Mouse (Mus musculus): ENCODE measurements at regions not wholly inside any gene's neighbourhood (a gene's known extent, or its start where the extent isn't known, plus 50 kb on each side); places are given as distances from the start of the nearest gene placed in this dataset.

GRCm38 (mm10) chr5:47185868-47186267, 797.1 kb upstream of the Slit2 start:
- no peak overlapping the region for H3K27ac ChIP-seq (ENCODE audit: insufficient read depth, low read depth, low read length)
- TF ChIP-seq CTCF (IDR thresholded peaks at IDR 0.05; ENCODE audit: low read depth, low read length) (no peak), POLR2A (IDR thresholded peaks at IDR 0.05; ENCODE audit: borderline replicate concordance, low read depth, low read length) (no peak)

GRCm38 (mm10) chr5:47202164-47202914, 780.6 kb upstream of the Slit2 start:
- Histone ChIP-seq H3K4me1 (ENCODE audit: control insufficient read depth, insufficient read depth, low read length) (no peaks in the 10 kb centered on the region), H3K27ac (ENCODE audit: insufficient read depth, low read depth, low read length) (no peak overlapping the region), H3K4me3 (ENCODE audit: insufficient read depth, low read length) (no peak overlapping the region)
- TF ChIP-seq CTCF (IDR thresholded peaks at IDR 0.05; ENCODE audit: low read depth, low read length) (no peak), POLR2A (IDR thresholded peaks at IDR 0.05; ENCODE audit: borderline replicate concordance, low read depth, low read length) (no peak)

More at GRCm38 (mm10) chr5:47185868-47186267, 797.1 kb upstream of the Slit2 start:
- Histone ChIP-seq H3K4me1 (ENCODE audit: control insufficient read depth, insufficient read depth, low read length) (no peaks in the 10 kb centered on the region), H3K4me3 (ENCODE audit: insufficient read depth, low read length) (no peak overlapping the region)

GRCm38 (mm10) chr5:47202915-47203296, 780.0 kb upstream of the Slit2 start:
- TF ChIP-seq CTCF (IDR thresholded peaks at IDR 0.05; ENCODE audit: low read depth, low read length) (no peak), POLR2A (IDR thresholded peaks at IDR 0.05; ENCODE audit: borderline replicate concordance, low read depth, low read length) (no peak)
- Histone ChIP-seq H3K27ac (ENCODE audit: insufficient read depth, low read depth, low read length) (no peak overlapping the region), H3K4me3 (ENCODE audit: insufficient read depth, low read length) (no peak overlapping the region), H3K4me1 (ENCODE audit: control insufficient read depth, insufficient read depth, low read length) (no peaks in the 10 kb centered on the region)

GRCm38 (mm10) chr5:47210542-47210941, 772.4 kb upstream of the Slit2 start:
- H3K27ac ChIP-seq (ENCODE audit: insufficient read depth, low read depth, low read length): no peak overlapping the region
- no peak overlapping the region for H3K4me3 ChIP-seq (ENCODE audit: insufficient read depth, low read length)
- no peaks in the 10 kb centered on the region for H3K4me1 ChIP-seq (ENCODE audit: control insufficient read depth, insufficient read depth, low read length)
- TF ChIP-seq POLR2A (IDR thresholded peaks at IDR 0.05; ENCODE audit: borderline replicate concordance, low read depth, low read length) (no peak), CTCF (IDR thresholded peaks at IDR 0.05; ENCODE audit: low read depth, low read length) (no peak)

- Histone ChIP-seq H3K4me1 (ENCODE audit: control insufficient read depth, insufficient read depth, low read length) (no peaks in the 10 kb centered on the region), H3K27ac (ENCODE audit: insufficient read depth, low read depth, low read length) (no peak overlapping the region), H3K4me3 (ENCODE audit: insufficient read depth, low read length) (no peak overlapping the region)
- TF ChIP-seq CTCF (IDR thresholded peaks at IDR 0.05; ENCODE audit: low read depth, low read length) (no peak), POLR2A (IDR thresholded peaks at IDR 0.05; ENCODE audit: borderline replicate concordance, low read depth, low read length) (no peak)
Observed at GRCm38 (mm10) chr5:47215421-47215820, 767.5 kb upstream of the Slit2 start.

GRCm38 (mm10) chr5:47225247-47225646, 757.7 kb upstream of the Slit2 start:
- TF ChIP-seq POLR2A (IDR thresholded peaks at IDR 0.05; ENCODE audit: borderline replicate concordance, low read depth, low read length): no peak
- no peak for TF ChIP-seq CTCF (IDR thresholded peaks at IDR 0.05; ENCODE audit: low read depth, low read length)
- no peak overlapping the region for H3K27ac ChIP-seq (ENCODE audit: insufficient read depth, low read depth, low read length)
- H3K4me3 ChIP-seq (ENCODE audit: insufficient read depth, low read length): no peak overlapping the region

GRCm38 (mm10) chr5:47236094-47236493, 746.8 kb upstream of the Slit2 start:
- TF ChIP-seq POLR2A (IDR thresholded peaks at IDR 0.05; ENCODE audit: borderline replicate concordance, low read depth, low read length) (no peak), CTCF (IDR thresholded peaks at IDR 0.05; ENCODE audit: low read depth, low read length) (no peak)
- Histone ChIP-seq H3K4me1 (ENCODE audit: control insufficient read depth, insufficient read depth, low read length) (no peaks in the 10 kb centered on the region), H3K4me3 (ENCODE audit: insufficient read depth, low read length) (no peak overlapping the region), H3K27ac (ENCODE audit: insufficient read depth, low read depth, low read length) (no peak overlapping the region)

More at GRCm38 (mm10) chr5:47225247-47225646, 757.7 kb upstream of the Slit2 start:
- no peaks in the 10 kb centered on the region for H3K4me1 ChIP-seq (ENCODE audit: control insufficient read depth, insufficient read depth, low read length)

GRCm38 (mm10) chr5:47240060-47240459, 742.9 kb upstream of the Slit2 start:
- Histone ChIP-seq H3K27ac (ENCODE audit: insufficient read depth, low read depth, low read length) (no peak overlapping the region), H3K4me1 (ENCODE audit: control insufficient read depth, insufficient read depth, low read length) (no peaks in the 10 kb centered on the region), H3K4me3 (ENCODE audit: insufficient read depth, low read length) (no peak overlapping the region)
- TF ChIP-seq CTCF (IDR thresholded peaks at IDR 0.05; ENCODE audit: low read depth, low read length) (no peak), POLR2A (IDR thresholded peaks at IDR 0.05; ENCODE audit: borderline replicate concordance, low read depth, low read length) (no peak)

- Histone ChIP-seq H3K4me1 (ENCODE audit: control insufficient read depth, insufficient read depth, low read length) (no peaks in the 10 kb centered on the region), H3K4me3 (ENCODE audit: insufficient read depth, low read length) (no peak overlapping the region), H3K27ac (ENCODE audit: insufficient read depth, low read depth, low read length) (no peak overlapping the region)
- no peak for TF ChIP-seq CTCF (IDR thresholded peaks at IDR 0.05; ENCODE audit: low read depth, low read length)
- TF ChIP-seq POLR2A (IDR thresholded peaks at IDR 0.05; ENCODE audit: borderline replicate concordance, low read depth, low read length): no peak
Observed at GRCm38 (mm10) chr5:47240586-47240985, 742.4 kb upstream of the Slit2 start.

- H3K4me1 ChIP-seq (ENCODE audit: control insufficient read depth, insufficient read depth, low read length): no peaks in the 10 kb centered on the region
- TF ChIP-seq CTCF (IDR thresholded peaks at IDR 0.05; ENCODE audit: low read depth, low read length) (no peak), POLR2A (IDR thresholded peaks at IDR 0.05; ENCODE audit: borderline replicate concordance, low read depth, low read length) (no peak)
- H3K27ac ChIP-seq (ENCODE audit: insufficient read depth, low read depth, low read length): no peak overlapping the region
- H3K4me3 ChIP-seq (ENCODE audit: insufficient read depth, low read length): no peak overlapping the region
Observed at GRCm38 (mm10) chr5:47254835-47255369, 728.0 kb upstream of the Slit2 start.

All from bone marrow macrophage, adult 2 months (primary cell).